Mouse (Mus musculus) mammary gland, adult 2 months (tissue): ENCODE results near the gene Tex47. TPM values are rescaled to one million over a fixed set of nuclear protein-coding genes. Genes with fewer than 3 reads are reported as not detected.

Experiments used
- polyA plus RNA-seq: library from polyadenylated mRNA; depleted of rRNA; stranded (reverse); fragments of >200 nt; gene quantifications from 2 replicates; pipeline ENCODE4 v1.2.3, GENCODE M21; 2012; ENCODE audit warnings: low replicate concordance; rRNA removed

The Tex47 gene
- polyA plus RNA-seq, result not detected in 2 replicates

DNA sequence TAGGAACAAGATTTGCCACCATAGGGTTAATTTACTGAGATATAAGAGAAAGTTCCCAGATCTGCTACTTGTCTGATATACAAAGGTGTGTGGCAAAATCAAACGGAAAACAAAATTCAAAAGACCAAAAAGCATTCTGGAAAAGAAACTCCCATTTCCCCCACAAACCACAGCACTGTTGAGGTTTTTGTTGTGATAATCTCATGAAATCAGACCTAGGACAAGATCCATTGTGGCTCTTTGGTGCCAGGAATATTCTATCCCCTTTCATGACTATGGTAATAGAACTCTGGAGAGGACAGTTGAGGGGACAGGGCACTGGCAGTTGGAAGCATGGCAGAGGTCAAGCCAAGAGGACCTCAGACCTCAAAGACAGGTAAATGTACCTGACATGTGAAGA is at the start of gene Tex47:
TSS of gene Tex47 (plus strand) at position 301 of the 400 bp plus-strand sequence.

DNA sequence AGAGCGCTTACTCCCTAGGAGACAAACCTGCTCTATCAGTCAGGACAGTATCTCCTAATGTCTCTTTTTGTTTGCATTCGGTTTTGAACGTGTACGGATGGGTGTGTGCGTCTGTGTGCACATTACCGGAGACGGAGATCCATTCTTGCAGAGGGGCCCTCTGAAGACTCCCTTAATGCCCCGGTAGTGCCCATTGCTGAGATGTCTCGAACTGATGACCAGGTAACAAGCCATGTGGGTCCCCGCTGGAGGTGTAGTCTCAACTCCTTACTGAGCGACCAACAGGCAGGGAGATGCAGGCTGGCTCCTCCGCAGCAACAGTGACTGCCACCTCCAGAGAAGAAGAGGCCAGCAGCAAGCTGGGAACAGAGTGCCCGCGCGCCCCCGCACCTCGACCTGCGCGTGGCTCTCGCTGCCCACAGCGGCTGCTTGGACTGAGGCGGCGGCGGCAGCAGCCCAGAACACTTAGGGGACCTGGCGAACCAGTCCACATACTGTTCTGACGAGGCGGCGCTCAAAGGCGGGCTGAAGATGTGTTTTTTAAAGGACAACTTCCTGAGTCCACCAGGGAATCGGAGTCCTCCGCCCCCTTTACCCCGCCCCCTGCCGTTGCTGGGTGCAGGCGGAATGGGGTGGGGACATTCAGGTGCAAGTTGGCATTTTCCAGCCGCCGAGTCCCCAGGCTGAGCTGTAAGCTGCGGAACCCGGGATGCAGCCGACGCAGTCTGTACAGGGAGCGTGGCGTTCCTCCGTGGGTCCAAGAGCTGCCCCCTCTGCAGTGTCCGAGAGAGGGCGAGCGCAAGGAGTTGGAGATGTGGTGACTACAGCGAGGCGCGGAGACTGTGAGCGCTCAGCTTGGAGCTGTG is 40.5 kb downstream of the Tex47 start, which contains the start of gene Zfp804b:
TSS of gene Zfp804b (minus strand) at position 612 of the 866 bp plus-strand sequence.

Other genes with a start within 250 kb of the Tex47 start
- 0.02 TPM in 1 of 2 replicates, not detected in the other for gene Zfp804b, start 40.6 kb downstream of the Tex47 start, polyA plus RNA-seq